In genomic region chr2:86020406-86020805, GRCm38 (mm10) we compare ENCODE assay signal across 9 mouse cellular contexts. TPM values are rescaled to one million over a fixed set of nuclear protein-coding genes. Genes with fewer than 3 reads are reported as not detected.
DNase-seq lines count a peak whose midpoint lies in the region; ATAC-seq and TF ChIP-seq lines count a peak whose summit lies in the region.
"Not testable (repeated sequence)": the region's sequence is repeated elsewhere in the genome, so short reads cannot be mapped to it uniquely, and the experiment has no call there.
"Had no signal": no experiment of that assay in that cellular context is flagged by ENCODE, and none has a peak within 500 bp of the region (broad histone marks: within the 10 kb centered on the region; RNA-seq: fewer than 3 reads in every experiment).

Olfr1033 (plus strand) TSS chr2:86020633.

- H3K36me3 ChIP-seq in embryonic facial prominence, embryonic 14.5 days (ENCODE audit: control insufficient read depth, insufficient read depth, low read length); heart, embryonic 10.5 days; hindbrain, embryonic 14.5 days (replicated peaks; ENCODE audit: control insufficient read depth, insufficient read depth); myocyte (ENCODE audit: control insufficient read depth, insufficient read depth); thymus, adult 2 months (ENCODE audit: control insufficient read depth, insufficient read depth, low read length): not testable (repeated sequence)

- not testable (repeated sequence) for H3K79me2 ChIP-seq in myocyte (ENCODE audit: control insufficient read depth, insufficient read depth)

- not testable (repeated sequence) for TF ChIP-seq POLR2A in lung, adult 2 months (IDR thresholded peaks at IDR 0.05; ENCODE audit: borderline replicate concordance, extremely low read depth, low read depth, low read length); myocyte (IDR thresholded peaks at IDR 0.05; ENCODE audit: insufficient read length, low read depth); thymus, adult 2 months (IDR thresholded peaks at IDR 0.05; ENCODE audit: control insufficient read depth, extremely low read depth, insufficient read depth, low read length, poor library complexity)

- peak within 1 kb of the TSS; percentile 51 for H3K9ac ChIP-seq in embryonic facial prominence, embryonic 14.5 days (ENCODE audit: low read depth, low read length)
- H3K9ac ChIP-seq in hindbrain, embryonic 14.5 days, result not testable (repeated sequence)

- H3K27me3 ChIP-seq in embryonic facial prominence, embryonic 14.5 days (replicated peaks; ENCODE audit: control insufficient read depth, insufficient read depth, low read length); heart, embryonic 10.5 days (ENCODE audit: insufficient read depth, poor library complexity, severe bottlenecking); hindbrain, embryonic 14.5 days (ENCODE audit: control insufficient read depth, insufficient read depth, low read length); myocyte (ENCODE audit: control insufficient read depth, insufficient read depth, insufficient read length); thymus, adult 2 months (ENCODE audit: control insufficient read depth, insufficient read depth, low read length): not testable (repeated sequence)

- ATAC-seq in embryonic facial prominence, embryonic 14.5 days (ENCODE audit: low read depth); hindbrain, embryonic 14.5 days (ENCODE audit: low FRiP score): not testable (repeated sequence)

- DNase-seq in adrenal gland, adult 2 months, result peak; percentile 18
- peak; percentile 66 for DNase-seq in embryonic facial prominence, embryonic 14.5 days (ENCODE audit: low spot score)
- not testable (repeated sequence) for DNase-seq in heart, embryonic 10.5 days (ENCODE audit: low spot score); layer of hippocampus, adult 2 months (ENCODE audit: low spot score in 2 of 2); lung, adult 2 months; thymus, adult 2 months
- peak; percentile 37 for DNase-seq in hindbrain, embryonic 14.5 days (ENCODE audit: low spot score)

- H3ac ChIP-seq in myocyte (ENCODE audit: control insufficient read depth, insufficient read length), result not testable (repeated sequence)

- 2% methylated on average over 10 of the region's 11 CpGs for WGBS in embryonic facial prominence, embryonic 14.5 days
- 1% methylated on average over 11 of the region's 11 CpGs for WGBS in heart, embryonic 10.5 days
- 3% methylated on average over 11 of the region's 11 CpGs for WGBS in hindbrain, embryonic 14.5 days
- 2% methylated on average over 11 of the region's 11 CpGs for WGBS in lung, adult 2 months
- WGBS in thymus, adult 2 months, result under 1% methylated on average over 11 of the region's 11 CpGs

- peak within 1 kb of the TSS; percentile 48 for H3K4me2 ChIP-seq in embryonic facial prominence, embryonic 14.5 days (ENCODE audit: low read depth, low read length)
- peak within 1 kb of the TSS; percentile 43 for H3K4me2 ChIP-seq in hindbrain, embryonic 14.5 days (replicated peaks)
- peak within 1 kb of the TSS; percentile 18 for H3K4me2 ChIP-seq in myocyte (ENCODE audit: low read depth)

- H3K9me3 ChIP-seq in embryonic facial prominence, embryonic 14.5 days (ENCODE audit: control insufficient read depth, low read length); heart, embryonic 10.5 days; hindbrain, embryonic 14.5 days (ENCODE audit: control insufficient read depth, low read length): not testable (repeated sequence)

- not testable (repeated sequence) for H3K4me1 ChIP-seq in embryonic facial prominence, embryonic 14.5 days (ENCODE audit: control insufficient read depth, insufficient read depth, low read length); heart, embryonic 10.5 days; hindbrain, embryonic 14.5 days (replicated peaks; ENCODE audit: control insufficient read depth, insufficient read depth, low read length); lung, adult 2 months (ENCODE audit: control insufficient read depth, insufficient read depth, low read length); thymus, adult 2 months (replicated peaks; ENCODE audit: control insufficient read depth, insufficient read depth, low read length)

- not testable (repeated sequence) for H3K27ac ChIP-seq in embryonic facial prominence, embryonic 14.5 days (replicated peaks; ENCODE audit: low read depth, low read length); heart, embryonic 10.5 days; hindbrain, embryonic 14.5 days; layer of hippocampus, adult 2 months
- H3K27ac ChIP-seq in thymus, adult 2 months (ENCODE audit: control insufficient read depth, insufficient read depth, low read length), result peak within 1 kb of the TSS; percentile 34; the same call in 1 of the 2 replicates

- TF ChIP-seq CTCF in layer of hippocampus, adult 2 months (conservative IDR thresholded peaks at IDR 0.05); lung, adult 2 months (IDR thresholded peaks at IDR 0.05; ENCODE audit: insufficient read depth, low read length); thymus, adult 2 months (IDR thresholded peaks at IDR 0.05; ENCODE audit: borderline replicate concordance, control insufficient read depth, extremely low read depth, insufficient read depth, low read length, poor library complexity): not testable (repeated sequence)

- peak within 1 kb of the TSS; percentile 35 for H3K4me3 ChIP-seq in embryonic facial prominence, embryonic 14.5 days (ENCODE audit: low read depth, low read length)
- H3K4me3 ChIP-seq in heart, embryonic 10.5 days, result peak within 1 kb of the TSS; percentile 49
- H3K4me3 ChIP-seq in hindbrain, embryonic 14.5 days (replicated peaks; ENCODE audit: low read length), result peak within 1 kb of the TSS; percentile 20
- peak within 1 kb of the TSS; percentile 33; the same call in 1 of the 2 replicates for H3K4me3 ChIP-seq in layer of hippocampus, adult 2 months
- peak within 1 kb of the TSS; percentile 42 for H3K4me3 ChIP-seq in lung, adult 2 months (replicated peaks; ENCODE audit: extremely low read depth, low read depth, low read length)
- H3K4me3 ChIP-seq in myocyte, result not testable (repeated sequence)
- H3K4me3 ChIP-seq in thymus, adult 2 months (ENCODE audit: control insufficient read depth, insufficient read depth, low read length), result peak within 1 kb of the TSS; percentile 26

RNA-seq across cellular contexts. Expression of gene Olfr1033, which starts in this region (rescaled TPM):
- 1 to 10 TPM; 3.4 to 4.4 TPM for total RNA-seq in adrenal gland, adult 2 months (2021)
- polyA plus RNA-seq in adrenal gland, adult 2 months (2012; rRNA removed), result 0.19 and 0.42 TPM in 2 replicates
- polyA plus RNA-seq in embryonic facial prominence, embryonic 14.5 days (2014; fragmentation: Nextera tagmentation; extraction: Ambion mirVana), result 1.6 and 2.2 TPM in 2 replicates
- polyA plus RNA-seq in heart, embryonic 10.5 days (2016; fragmentation: Nextera tagmentation; extraction: Ambion mirVana), result 0.21 TPM in 1 of 2 replicates, not detected in the other
- 0.22 TPM in 1 of 2 replicates, not detected in the other for polyA plus RNA-seq in hindbrain, embryonic 14.5 days (2014; fragmentation: Nextera tagmentation; extraction: Ambion mirVana)
- not detected for total RNA-seq in layer of hippocampus, adult 2 months (2021)
- 0.36 and 0.45 TPM in 2 replicates for polyA plus RNA-seq in lung, adult 2 months (2012; rRNA removed)
- not detected for polyA plus RNA-seq in myocyte (2012; fragmentation: generic; extraction: Trizol)
- polyA plus RNA-seq in thymus, adult 2 months (2012; rRNA removed), result 0.39 and 0.56 TPM in 2 replicates
- total RNA-seq: layer of hippocampus, adult 18-20 months had no signal

Comparison
In these comparisons a context has a peak if more than half of its experiments do, and no peak if none do; other contexts are left out.
1. RNA of gene Olfr1033 (total RNA-seq): 3.4 to 4.4 TPM in adrenal gland, adult 2 months; not detected in layer of hippocampus, adult 2 months; every median in the first group is over 4 times any median in the second.
2. Peak in DNase-seq, H3K4me3 ChIP-seq and H3K4me2 ChIP-seq in hindbrain, embryonic 14.5 days; RNA of the gene not detected or under 1 TPM.
3. Peak in every context shown above with its lines, with median percentiles within 50 percentile points of each other: H3K4me2 ChIP-seq.